In genomic region chr5:112237866-112238570, GRCm38 (mm10) we compare ENCODE assay signal across 12 mouse cellular contexts. TPM values are rescaled to one million over a fixed set of nuclear protein-coding genes. Genes with fewer than 3 reads are reported as not detected.
A peak's percentile ranks its signal among the peaks of the same experiment; 100 is the strongest.
DNase-seq lines count a peak whose midpoint lies in the region; ATAC-seq and TF ChIP-seq lines count a peak whose summit lies in the region.
"Had no signal": no experiment of that assay in that cellular context is flagged by ENCODE, and none has a peak within 500 bp of the region (broad histone marks: within the 10 kb centered on the region; RNA-seq: fewer than 3 reads in every experiment).

No protein-coding gene starts in this region.

- no peaks in the 10 kb centered on the region for H3K27me3 ChIP-seq in forebrain, embryonic 11.5 days (ENCODE audit: control insufficient read depth, insufficient read depth, low read length)
- H3K27me3 ChIP-seq in intestine, embryonic 15.5 days (replicated peaks) = no peaks in the 10 kb centered on the region
- no peaks in the 10 kb centered on the region for H3K27me3 ChIP-seq in myocyte (ENCODE audit: control insufficient read depth, insufficient read depth, insufficient read length)

- H3ac ChIP-seq in myocyte (ENCODE audit: control insufficient read depth, insufficient read length) = peak overlapping the region; percentile 33

- H3K4me2 ChIP-seq in forebrain, embryonic 11.5 days (ENCODE audit: low read depth, low read length, severe bottlenecking) = peak overlapping the region; percentile 43
- peak overlapping the region; percentile 41 for H3K4me2 ChIP-seq in intestine, embryonic 15.5 days (replicated peaks)
- no peak overlapping the region for H3K4me2 ChIP-seq in myocyte (ENCODE audit: low read depth)

- ATAC-seq in forebrain, embryonic 11.5 days (replicated peaks; ENCODE audit: low FRiP score) = peak; percentile 12; the same call in 1 of the 2 replicates
- ATAC-seq in intestine, embryonic 15.5 days = no peak; the same call in 1 of the 2 replicates

- WGBS in forebrain, embryonic 11.5 days = 36% methylated on average over 9 of the region's 9 CpGs
- WGBS in intestine, embryonic 15.5 days = 57% methylated on average over 9 of the region's 9 CpGs

- H3K9ac ChIP-seq in forebrain, embryonic 11.5 days (ENCODE audit: low read length) = peak overlapping the region; percentile 65
- no peak overlapping the region for H3K9ac ChIP-seq in intestine, embryonic 15.5 days

- peak overlapping the region; percentile 9; the same call in 1 of the 2 replicates for H3K4me3 ChIP-seq in forebrain, embryonic 11.5 days (ENCODE audit: low read depth, low read length)
- H3K4me3 ChIP-seq in intestine, embryonic 15.5 days (replicated peaks) = no peak overlapping the region
- no peak overlapping the region for H3K4me3 ChIP-seq in myocyte

- DNase-seq in embryo, embryonic 10 days (ENCODE audit: low spot score) = peak; percentile 60
- DNase-seq in embryo, embryonic 9.5 days (ENCODE audit: extremely low spot score) = no peak
- DNase-seq in forebrain, embryonic 11.5 days (ENCODE audit: low spot score) = no peak
- DNase-seq in spleen, postnatal 10 days (ENCODE audit: low spot score in 2 of 2) = no peak
- no peak for DNase-seq in B cell, adult 2 months
- no peak for DNase-seq in yolk sac, embryonic 10.5 days (ENCODE audit: low spot score)
- DNase-seq: adrenal gland, postnatal 25 days; cerebellum, adult 9-10 months; kidney, adult 9 months had no signal

- H3K4me1 ChIP-seq in forebrain, embryonic 11.5 days (replicated peaks; ENCODE audit: control insufficient read depth, insufficient read depth, low read length) = peaks cover 29% of the 10 kb centered on the region
- H3K4me1 ChIP-seq in intestine, embryonic 15.5 days (replicated peaks) = peaks cover 18% of the 10 kb centered on the region

- no peaks in the 10 kb centered on the region for H3K79me2 ChIP-seq in myocyte (ENCODE audit: control insufficient read depth, insufficient read depth)

- no peaks in the 10 kb centered on the region for H3K9me3 ChIP-seq in forebrain, embryonic 11.5 days (ENCODE audit: control insufficient read depth, low read length)
- no peaks in the 10 kb centered on the region for H3K9me3 ChIP-seq in intestine, embryonic 15.5 days

- TF ChIP-seq POLR2A in myocyte (IDR thresholded peaks at IDR 0.05; ENCODE audit: insufficient read length, low read depth) = no peak

- no peaks in the 10 kb centered on the region for H3K36me3 ChIP-seq in forebrain, embryonic 11.5 days (ENCODE audit: control insufficient read depth, insufficient read depth, low read length)
- H3K36me3 ChIP-seq in intestine, embryonic 15.5 days = no peaks in the 10 kb centered on the region
- H3K36me3 ChIP-seq in myocyte (ENCODE audit: control insufficient read depth, insufficient read depth) = no peaks in the 10 kb centered on the region

- H3K27ac ChIP-seq in forebrain, embryonic 11.5 days (ENCODE audit: low read depth, low read length) = peak overlapping the region; percentile 97
- H3K27ac ChIP-seq in intestine, embryonic 15.5 days = 0 out of 2 replicates have a peak overlapping the region, but pooled peaks have one; percentile 51

TF ChIP-seq in myocyte, 11 proteins besides CTCF, POLR2A, EP300 and RAD21:
- TF ChIP-seq CEBPB (IDR thresholded peaks at IDR 0.05; ENCODE audit: insufficient read depth, poor library complexity, severe bottlenecking) (no peak), POLR2AphosphoS2 (IDR thresholded peaks at IDR 0.05; ENCODE audit: insufficient read length, low read depth) (no peak), SRF (IDR thresholded peaks at IDR 0.05; ENCODE audit: control insufficient read depth, insufficient read length, low read depth) (no peak), E2F4 (IDR thresholded peaks at IDR 0.05; ENCODE audit: insufficient read depth) (no peak), MAX (IDR thresholded peaks at IDR 0.05; ENCODE audit: low read depth) (no peak), REST (IDR thresholded peaks at IDR 0.05; ENCODE audit: insufficient read depth, insufficient read length) (no peak), USF1 (IDR thresholded peaks at IDR 0.05; ENCODE audit: low read depth) (no peak), MYOD1 (IDR thresholded peaks at IDR 0.05; ENCODE audit: control insufficient read depth in 1 of 3, insufficient read length in 2 of 3, low read depth in 2 of 3) (no peak), MYOG (IDR thresholded peaks at IDR 0.05; ENCODE audit: control insufficient read depth in 1 of 3, insufficient read depth in 1 of 3, insufficient read length in 2 of 3, low read depth in 2 of 3) (no peak), TCF12 (IDR thresholded peaks at IDR 0.05; ENCODE audit: insufficient read depth, poor library complexity, severe bottlenecking) (no peak), TCF3 (IDR thresholded peaks at IDR 0.05; ENCODE audit: insufficient read length, low read depth) (no peak)

RNA-seq across cellular contexts. Expression of gene Cryba4, which starts 14.3 kb away (rescaled TPM):
- polyA plus RNA-seq in forebrain, embryonic 11.5 days (2014; fragmentation: Nextera tagmentation; extraction: Ambion mirVana) = 0.48 and 1.1 TPM in 2 replicates
- polyA plus RNA-seq in intestine, embryonic 15.5 days (2015; fragmentation: Nextera tagmentation; extraction: Ambion mirVana) = 1.7 and 1.8 TPM in 2 replicates
- polyA plus RNA-seq in myocyte (2012; fragmentation: generic; extraction: Trizol) = 2.8 TPM

RNA-seq across cellular contexts. Expression of gene Crybb1, which starts 17.6 kb away (rescaled TPM):
- 0.48 and 0.73 TPM in 2 replicates for polyA plus RNA-seq in forebrain, embryonic 11.5 days (2014; fragmentation: Nextera tagmentation; extraction: Ambion mirVana)
- 1.9 and 2.4 TPM in 2 replicates for polyA plus RNA-seq in intestine, embryonic 15.5 days (2015; fragmentation: Nextera tagmentation; extraction: Ambion mirVana)
- polyA plus RNA-seq in myocyte (2012; fragmentation: generic; extraction: Trizol) = 0.36 TPM
- polyA plus RNA-seq: urinary bladder, adult 2 months had no signal

RNA-seq across cellular contexts. Expression of gene Tpst2, which starts 38.5 kb away (rescaled TPM):
- polyA plus RNA-seq in forebrain, embryonic 11.5 days (2014; fragmentation: Nextera tagmentation; extraction: Ambion mirVana) = 30.9 and 34.3 TPM in 2 replicates
- polyA plus RNA-seq in intestine, embryonic 15.5 days (2015; fragmentation: Nextera tagmentation; extraction: Ambion mirVana) = 43.1 and 45.3 TPM in 2 replicates
- 94.7 TPM for polyA plus RNA-seq in myocyte (2012; fragmentation: generic; extraction: Trizol)
